Mouse (Mus musculus): ENCODE results near the gene Cnr2.

Cnr2 gene

GRCm38 (mm10) chr4:135962946-135963345 is 67.8 kb downstream of the Cnr2 start:
- in situ Hi-C loops (cut with MboI, MseI) = no loop called here

GRCm38 (mm10) chr4:135963457-135964193 is 68.4 kb downstream of the Cnr2 start, which contains the start of gene Gale:
TSS of gene Gale (plus strand) at chr4:135963727.
- in situ Hi-C loops (cut with MboI, MseI) = no loop called here

DNA sequence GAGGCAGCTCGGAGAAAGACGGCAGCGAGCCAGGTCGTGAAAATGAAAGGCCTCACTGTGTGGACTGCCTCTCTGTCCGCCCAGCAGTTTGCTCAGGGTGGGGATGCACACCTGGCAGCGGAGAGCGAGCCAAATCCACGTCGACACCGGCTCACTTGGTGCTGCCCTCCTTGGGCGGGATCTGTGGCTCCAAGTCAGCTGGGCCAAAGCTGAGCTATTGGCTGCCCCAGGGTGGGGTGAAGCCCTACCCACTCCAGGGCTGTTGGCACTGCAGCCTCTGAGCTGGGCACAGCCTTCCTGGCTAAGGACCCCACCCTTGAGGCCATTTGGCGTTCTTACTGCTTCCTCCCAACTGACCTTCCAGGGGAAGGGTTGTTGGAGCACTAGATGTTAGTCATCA is 69.2 kb downstream of the Cnr2 start:
- in situ Hi-C loops (cut with MboI, MseI) = no loop called here

- in situ Hi-C loops (cut with MboI, MseI) = no loop called here
Measured at GRCm38 (mm10) chr4:135965113-135965512, 69.9 kb downstream of the Cnr2 start.

DNA sequence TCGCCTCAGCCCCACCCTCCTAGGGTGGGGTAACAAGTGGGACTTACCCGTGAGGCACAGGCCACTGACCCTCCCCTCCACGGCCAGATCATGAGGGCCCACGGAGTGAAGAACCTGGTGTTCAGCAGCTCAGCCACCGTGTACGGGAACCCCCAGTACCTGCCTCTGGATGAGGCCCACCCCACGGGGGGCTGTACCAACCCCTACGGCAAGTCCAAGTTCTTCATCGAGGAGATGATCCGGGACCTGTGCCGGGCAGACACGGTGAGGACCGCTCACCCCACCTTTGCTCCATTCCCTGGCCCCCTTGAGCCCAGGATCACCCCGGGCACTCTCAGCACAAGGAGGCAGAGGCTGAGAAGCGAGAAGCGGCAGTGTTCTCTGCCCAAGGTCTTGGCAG is 71.1 kb downstream of the Cnr2 start:
- in situ Hi-C loops (cut with MboI, MseI) = no loop called here

DNA sequence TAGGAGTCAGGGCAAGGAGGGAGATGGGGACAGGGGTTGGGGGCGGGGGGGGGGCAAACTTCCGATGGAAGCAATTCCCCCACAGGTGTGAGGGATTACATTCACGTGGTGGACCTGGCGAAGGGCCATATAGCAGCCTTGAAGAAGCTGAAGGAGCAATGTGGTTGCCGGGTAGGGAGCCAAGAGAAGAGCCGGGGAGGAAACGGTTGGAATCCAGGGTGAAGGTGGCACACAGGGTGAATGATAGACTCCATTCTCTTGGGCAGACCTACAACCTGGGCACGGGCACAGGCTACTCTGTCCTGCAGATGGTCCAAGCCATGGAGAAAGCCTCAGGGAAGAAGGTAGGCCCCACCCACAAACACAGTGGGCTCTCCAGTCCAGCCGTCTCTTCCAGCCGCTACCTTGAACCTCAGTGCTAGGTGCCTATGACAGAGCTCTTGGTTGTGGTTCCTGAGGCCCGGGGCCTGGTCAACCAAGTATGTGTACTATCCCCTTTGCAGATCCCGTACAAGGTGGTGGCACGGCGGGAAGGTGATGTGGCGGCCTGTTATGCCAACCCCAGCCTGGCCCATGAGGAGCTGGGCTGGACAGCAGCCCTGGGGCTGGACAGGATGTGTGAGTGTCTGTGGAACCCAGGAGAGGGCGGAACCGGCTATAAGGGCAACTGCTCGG is 72.0 kb downstream of the Cnr2 start:
- in situ Hi-C loops (cut with MboI, MseI) = no loop called here

GRCm38 (mm10) chr4:135968271-135968869 is 73.2 kb downstream of the Cnr2 start:
- in situ Hi-C loops (cut with MboI, MseI) = no loop called here

GRCm38 (mm10) chr4:135969070-135969750 is 74.0 kb downstream of the Cnr2 start:
- in situ Hi-C loops (cut with MboI, MseI) = no loop called here
